ENCODE assay signal across 32 mouse cellular contexts in the genomic region with DNA sequence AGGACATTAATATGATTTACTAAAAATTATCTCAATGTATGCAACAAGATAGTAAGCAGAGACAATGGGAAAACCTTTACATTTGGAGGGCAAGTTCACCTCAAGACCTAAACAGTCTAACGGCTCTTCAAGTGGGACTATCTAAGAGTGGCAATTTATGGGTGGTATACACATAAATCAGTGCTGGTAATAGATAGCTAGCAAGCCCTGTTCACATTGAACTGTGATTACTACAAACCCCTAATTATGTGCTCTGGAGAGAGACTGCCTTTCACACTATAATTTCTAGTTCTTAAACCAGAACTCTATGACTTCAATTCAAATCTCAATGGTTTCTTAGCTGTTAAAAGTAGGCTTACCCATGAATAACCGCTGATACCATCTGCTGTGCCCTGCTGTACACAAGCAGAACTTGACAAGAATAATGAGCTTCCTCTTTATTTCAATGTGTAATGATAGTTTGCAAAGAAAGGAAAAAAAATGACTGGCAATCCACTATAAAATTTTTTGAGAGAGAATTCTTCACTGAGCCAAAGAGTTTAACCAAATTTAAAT.
A peak's percentile ranks its signal among the peaks of the same experiment; 100 is the strongest.
DNase-seq lines count a peak whose midpoint lies in the region; ATAC-seq and TF ChIP-seq lines count a peak whose summit lies in the region.
"Had no signal": no experiment of that assay in that cellular context is flagged by ENCODE, and none has a peak within 500 bp of the region (broad histone marks: within the 10 kb centered on the region; RNA-seq: fewer than 3 reads in every experiment).

No protein-coding gene starts in this region.

- no peaks in the 10 kb centered on the region for H3K27me3 ChIP-seq in forebrain, embryonic 12.5 days
- H3K27me3 ChIP-seq in forebrain, embryonic 10.5 days (ENCODE audit: poor library complexity, severe bottlenecking): no peaks in the 10 kb centered on the region
- H3K27me3 ChIP-seq in forebrain, postnatal 0 days (ENCODE audit: insufficient read depth, low read length): no peaks in the 10 kb centered on the region
- H3K27me3 ChIP-seq: embryonic facial prominence, embryonic 13.5 days; hindbrain, embryonic 15.5 days; limb, embryonic 12.5 days; liver, embryonic 15.5 days; Patski; stomach, embryonic 15.5 days had no signal

- DNase-seq in forebrain, embryonic 10.5 days (ENCODE audit: extremely low spot score, low spot score): no peak
- peak; percentile 22 for DNase-seq in layer of hippocampus, adult 9-10 months (ENCODE audit: low spot score)
- no peak for DNase-seq in layer of hippocampus, adult 11-12 months (ENCODE audit: low spot score)
- DNase-seq in forebrain, postnatal 0 days: peak; percentile 50
- no peak for DNase-seq in left cerebral cortex, adult 11 months (ENCODE audit: low spot score)
- no peak for DNase-seq in heart, postnatal 36 days
- DNase-seq: adrenal gland, postnatal 10 days; cerebellum, adult 11-12 months; cerebellum, adult 9-11 months; embryo, embryonic 11 days; gastrocnemius, adult 2 months; gastrocnemius, postnatal 36 days; heart, adult 18-20 months; heart, postnatal 4 days; kidney, adult 8-10 months; kidney, postnatal 4 days; lung, embryonic 14.5 days; lung, postnatal 14 days; midbrain, embryonic 14.5 days; right cerebral cortex, postnatal 14 days; thymus, postnatal 36 days had no signal

- no peak overlapping the region for H3K4me2 ChIP-seq in forebrain, embryonic 12.5 days
- no peak overlapping the region for H3K4me2 ChIP-seq in forebrain, postnatal 0 days (ENCODE audit: low read depth)
- H3K4me2 ChIP-seq: embryonic facial prominence, embryonic 13.5 days; heart, embryonic 11.5 days; hindbrain, embryonic 15.5 days; limb, embryonic 12.5 days; liver, embryonic 15.5 days; lung, embryonic 14.5 days; stomach, embryonic 15.5 days had no signal

- no peaks in the 10 kb centered on the region for H3K4me1 ChIP-seq in forebrain, embryonic 12.5 days
- 0 out of 2 replicates have a peak, but pooled peaks cover 3% of the 10 kb centered on the region for H3K4me1 ChIP-seq in forebrain, embryonic 10.5 days
- no peaks in the 10 kb centered on the region for H3K4me1 ChIP-seq in forebrain, postnatal 0 days (ENCODE audit: insufficient read depth)
- H3K4me1 ChIP-seq: embryonic facial prominence, embryonic 13.5 days; hindbrain, embryonic 15.5 days; limb, embryonic 12.5 days; liver, embryonic 15.5 days; stomach, embryonic 15.5 days had no signal

- no peak for TF ChIP-seq CTCF in forebrain, postnatal 0 days (IDR thresholded peaks at IDR 0.05; ENCODE audit: low read depth)

- no peak overlapping the region for H3K9ac ChIP-seq in forebrain, embryonic 12.5 days
- no peak overlapping the region for H3K9ac ChIP-seq in forebrain, postnatal 0 days
- H3K9ac ChIP-seq: embryonic facial prominence, embryonic 13.5 days; hindbrain, embryonic 15.5 days; limb, embryonic 12.5 days; liver, embryonic 15.5 days; lung, embryonic 14.5 days; stomach, embryonic 15.5 days had no signal

- H3K9me3 ChIP-seq in forebrain, embryonic 12.5 days: no peaks in the 10 kb centered on the region
- no peaks in the 10 kb centered on the region for H3K9me3 ChIP-seq in forebrain, embryonic 10.5 days
- no peaks in the 10 kb centered on the region for H3K9me3 ChIP-seq in forebrain, postnatal 0 days (ENCODE audit: low read length)
- H3K9me3 ChIP-seq: embryonic facial prominence, embryonic 13.5 days; G1E; hindbrain, embryonic 15.5 days; limb, embryonic 12.5 days; liver, embryonic 15.5 days; stomach, embryonic 15.5 days had no signal

- H3K27ac ChIP-seq in forebrain, embryonic 12.5 days: no peak overlapping the region
- no peak overlapping the region for H3K27ac ChIP-seq in forebrain, embryonic 10.5 days
- H3K27ac ChIP-seq in forebrain, postnatal 0 days (ENCODE audit: low read depth, low read length): no peak overlapping the region
- H3K27ac ChIP-seq: embryonic facial prominence, embryonic 13.5 days; gastrocnemius, adult 2 months; hindbrain, embryonic 15.5 days; kidney, postnatal 0 days; limb, embryonic 12.5 days; liver, embryonic 15.5 days; stomach, embryonic 15.5 days had no signal

- peak; percentile 63 for ATAC-seq in forebrain, embryonic 12.5 days (ENCODE audit: low FRiP score)
- ATAC-seq in forebrain, postnatal 0 days: peak; percentile 87
- ATAC-seq: intestine, embryonic 16.5 days; Patski had no signal

- intact Hi-C loops in heart, postnatal 36 days (cut with DNase I): no loop called here

- no peak overlapping the region for H3K4me3 ChIP-seq in forebrain, embryonic 12.5 days (replicated peaks)
- no peak overlapping the region for H3K4me3 ChIP-seq in forebrain, embryonic 10.5 days
- no peak overlapping the region for H3K4me3 ChIP-seq in forebrain, postnatal 0 days (ENCODE audit: low read depth, low read length)
- H3K4me3 ChIP-seq: embryonic facial prominence, embryonic 13.5 days; gastrocnemius, adult 2 months; hindbrain, embryonic 15.5 days; limb, embryonic 12.5 days; liver, embryonic 15.5 days; stomach, embryonic 15.5 days had no signal

- no peaks in the 10 kb centered on the region for H3K36me3 ChIP-seq in forebrain, embryonic 12.5 days (replicated peaks)
- H3K36me3 ChIP-seq in forebrain, embryonic 10.5 days (replicated peaks): no peaks in the 10 kb centered on the region
- no peaks in the 10 kb centered on the region for H3K36me3 ChIP-seq in forebrain, postnatal 0 days (ENCODE audit: insufficient read depth)
- H3K36me3 ChIP-seq: embryonic facial prominence, embryonic 13.5 days; G1E; hindbrain, embryonic 15.5 days; limb, embryonic 12.5 days; liver, embryonic 15.5 days; stomach, embryonic 15.5 days had no signal

- 60% methylated on average over 2 of the region's 2 CpGs for WGBS in forebrain, embryonic 12.5 days
- WGBS in forebrain, embryonic 10.5 days: 91% methylated on average over 2 of the region's 2 CpGs
- 45% methylated on average over 2 of the region's 2 CpGs for WGBS in forebrain, postnatal 0 days

Comparison
In these comparisons a context has a peak if more than half of its experiments do, and no peak if none do; other contexts are left out.
1. DNase-seq: peak in layer of hippocampus, adult 9-10 months (single experiment) and forebrain, postnatal 0 days (single experiment); none in forebrain, embryonic 10.5 days (single experiment), layer of hippocampus, adult 11-12 months (single experiment), left cerebral cortex, adult 11 months (single experiment) and heart, postnatal 36 days (0 of 2).